Mouse (Mus musculus): ENCODE data around the gene Kpna7. TPM values are rescaled to one million over a fixed set of nuclear protein-coding genes. Genes with fewer than 3 reads are reported as not detected.

Kpna7 gene
- total and polyA plus RNA-seq, 3 experiments: 0.35 to 2.2 TPM; not detected in 1

GRCm38 (mm10) chr5:145116316-145116715 is 32.5 kb upstream of the Kpna7 start (continued):
- TF ChIP-seq TBP (IDR thresholded peaks at IDR 0.05; ENCODE audit: low read depth, low read length) (peak; percentile 81), EP300 (IDR thresholded peaks at IDR 0.05; ENCODE audit: low read depth in 1 of 2, low read length in 2 of 2) (peak; percentile 73 to 75)

- H3K79me2 ChIP-seq (ENCODE audit: control insufficient read depth, insufficient read depth, low read length, poor library complexity): peaks cover 55% of the 10 kb centered on the region
- H3K9ac ChIP-seq (ENCODE audit: control insufficient read depth, low read depth, low read length, poor library complexity, severe bottlenecking): peak overlapping the region; percentile 69
- peak overlapping the region; percentile 40 to 98 for H3K4me3 ChIP-seq (ENCODE audit: control insufficient read depth in 1 of 2, insufficient read depth in 1 of 2, low read depth in 2 of 2, low read length in 2 of 2)
- peaks cover 3 to 13% of the 10 kb centered on the region in 2 experiments for H3K36me3 ChIP-seq (ENCODE audit: control insufficient read depth in 1 of 2, insufficient read depth in 2 of 2, low read length in 2 of 2)
- DNase-seq (ENCODE audit: low read depth, low spot score): no peak
- H3K9me3 ChIP-seq (replicated peaks; ENCODE audit: insufficient read depth, low read length): no peaks in the 10 kb centered on the region
- peaks cover 4 to 18% of the 10 kb centered on the region in 2 experiments; a peak in 3 of 4 replicates for H3K4me1 ChIP-seq (ENCODE audit: control insufficient read depth in 1 of 2, insufficient read depth in 2 of 2, low read length in 2 of 2)
- H3K27ac ChIP-seq (ENCODE audit: control insufficient read depth, low read depth, low read length): peak overlapping the region; percentile 97
- no peaks in the 10 kb centered on the region for H3K27me3 ChIP-seq (ENCODE audit: control insufficient read depth in 1 of 2, insufficient read depth in 2 of 2, low read length in 2 of 2)
- TF ChIP-seq ZMIZ1 (IDR thresholded peaks at IDR 0.05; ENCODE audit: low read depth, low read length): no peak
- TF ChIP-seq NRF1 (IDR thresholded peaks at IDR 0.05; ENCODE audit: insufficient read depth, low read depth, low read length, poor library complexity, severe bottlenecking): peak; percentile 48; the same call in 1 of the 2 replicates
Measured at GRCm38 (mm10) chr5:145115736-145116135, 31.9 kb upstream of the Kpna7 start.

- Histone ChIP-seq H3K79me2 (ENCODE audit: control insufficient read depth, insufficient read depth, low read length, poor library complexity) (peaks cover 47% of the 10 kb centered on the region), H3K4me1 (ENCODE audit: control insufficient read depth in 1 of 2, insufficient read depth in 2 of 2, low read length in 2 of 2) (peaks cover 4 to 18% of the 10 kb centered on the region in 2 experiments; a peak in 3 of 4 replicates), H3K9ac (ENCODE audit: control insufficient read depth, low read depth, low read length, poor library complexity, severe bottlenecking) (peak overlapping the region; percentile 82), H3K27me3 (ENCODE audit: control insufficient read depth in 1 of 2, insufficient read depth in 2 of 2, low read length in 2 of 2) (no peaks in the 10 kb centered on the region), H3K9me3 (replicated peaks; ENCODE audit: insufficient read depth, low read length) (no peaks in the 10 kb centered on the region), H3K27ac (ENCODE audit: control insufficient read depth, low read depth, low read length) (peak overlapping the region; percentile 97), H3K36me3 (ENCODE audit: control insufficient read depth in 1 of 2, insufficient read depth in 2 of 2, low read length in 2 of 2) (peaks cover 3 to 13% of the 10 kb centered on the region in 2 experiments; a peak in 3 of 4 replicates), H3K4me3 (ENCODE audit: control insufficient read depth in 1 of 2, insufficient read depth in 1 of 2, low read depth in 2 of 2, low read length in 2 of 2) (peak overlapping the region; percentile 89 to 98)
- DNase-seq (ENCODE audit: low read depth, low spot score): peak; percentile 87
- TF ChIP-seq TAL1 (IDR thresholded peaks at IDR 0.05; ENCODE audit: low read length): no peak; the same call in 1 of the 2 replicates
- no peak for TF ChIP-seq NELFE (IDR thresholded peaks at IDR 0.05; ENCODE audit: low read depth, low read length)
- TF ChIP-seq POLR2AphosphoS5 (IDR thresholded peaks at IDR 0.05; ENCODE audit: borderline replicate concordance, low read depth, low read length): no peak
- TF ChIP-seq JUND (IDR thresholded peaks at IDR 0.05; ENCODE audit: low read depth, low read length): no peak
- TF ChIP-seq ELF1 (IDR thresholded peaks at IDR 0.05; ENCODE audit: low read depth, low read length): peak; percentile 82
- 0 out of 2 replicates have a peak, but pooled peaks have one; percentile 14 for TF ChIP-seq MEF2A (IDR thresholded peaks at IDR 0.05; ENCODE audit: extremely low read depth, insufficient replicate concordance, low read depth, low read length, poor library complexity, severe bottlenecking)
- 0 out of 2 replicates have a peak, but pooled peaks have one; percentile 13 for TF ChIP-seq POLR2AphosphoS2 (IDR thresholded peaks at IDR 0.05; ENCODE audit: low read length)
- no peak for TF ChIP-seq E2F4 (IDR thresholded peaks at IDR 0.05; ENCODE audit: borderline replicate concordance, low read depth, low read length)
- 0 out of 2 replicates have a peak, but pooled peaks have one; percentile 37 for TF ChIP-seq TCF12 (IDR thresholded peaks at IDR 0.05; ENCODE audit: low read depth, low read length)
- 0 out of 2 replicates have a peak, but pooled peaks have one; percentile 14 for TF ChIP-seq MYB (IDR thresholded peaks at IDR 0.05; ENCODE audit: low read depth, low read length)
- TF ChIP-seq POLR2A (IDR thresholded peaks at IDR 0.05; ENCODE audit: control insufficient read depth in 1 of 2, insufficient read depth in 1 of 2, low read depth in 1 of 2, low read length in 2 of 2, poor library complexity in 1 of 2): peak; percentile 23 to 45; a peak in 2 of 4 replicates
- TF ChIP-seq ZMIZ1 (IDR thresholded peaks at IDR 0.05; ENCODE audit: low read depth, low read length): no peak; the same call in 1 of the 2 replicates
- no peak for TF ChIP-seq RAD21 (IDR thresholded peaks at IDR 0.05; ENCODE audit: low read depth, low read length)
- no peak for TF ChIP-seq BHLHE40 (IDR thresholded peaks at IDR 0.05; ENCODE audit: borderline replicate concordance, low read depth, low read length)
- TF ChIP-seq USF2 (IDR thresholded peaks at IDR 0.05; ENCODE audit: borderline replicate concordance in 1 of 2, insufficient read depth in 1 of 2, low read depth in 1 of 2, low read length in 2 of 2): no peak
- peak; percentile 74 for TF ChIP-seq MAZ (IDR thresholded peaks at IDR 0.05; ENCODE audit: low read depth, low read length)
- no peak for TF ChIP-seq ZNF384 (IDR thresholded peaks at IDR 0.05; ENCODE audit: low read depth, low read length)
- TF ChIP-seq CHD1 (IDR thresholded peaks at IDR 0.05; ENCODE audit: low read depth, low read length): no peak
- TF ChIP-seq HCFC1 (IDR thresholded peaks at IDR 0.05; ENCODE audit: low read depth, low read length): 0 out of 2 replicates have a peak, but pooled peaks have one; percentile 36
- peak; percentile 83 for TF ChIP-seq MXI1 (IDR thresholded peaks at IDR 0.05; ENCODE audit: low read depth, low read length)
- no peak for TF ChIP-seq GATA1 (IDR thresholded peaks at IDR 0.05; ENCODE audit: low read depth, low read length)
- TF ChIP-seq MAFK (IDR thresholded peaks at IDR 0.05; ENCODE audit: borderline replicate concordance, low read depth, low read length): no peak; the same call in 1 of the 2 replicates
- peak; percentile 58; the same call in 1 of the 2 replicates for TF ChIP-seq MYC (IDR thresholded peaks at IDR 0.05; ENCODE audit: low read depth, low read length)
Measured at GRCm38 (mm10) chr5:145114606-145115473, 31.0 kb upstream of the Kpna7 start.

Data from MEL (cell line).